Mouse (Mus musculus) embryo, embryonic 11.5 days (tissue): ENCODE measurements around the gene Cd52.
A peak's percentile ranks its signal among the peaks of the same experiment; 100 is the strongest.

Experiments used
- DNase-seq: peaks from one replicate; pipeline ENCODE4 v3.0.0-alpha.2; 2012; ENCODE audit warnings: low read depth, low spot score

The Cd52 gene

GRCm38 (mm10) chr4:134092382-134093288 lies 2.2 kb downstream of the Cd52 start:
- no peak for DNase-seq

GRCm38 (mm10) chr4:134091225-134091529 lies 3.7 kb downstream of the Cd52 start:
- DNase-seq: no peak

- no peak for DNase-seq
Measured at GRCm38 (mm10) chr4:134090521-134091224, 4.2 kb downstream of the Cd52 start.

- no peak for DNase-seq
Measured at GRCm38 (mm10) chr4:134089029-134089428, 5.9 kb downstream of the Cd52 start.

- DNase-seq: no peak
Measured at GRCm38 (mm10) chr4:134087412-134087811, 7.5 kb downstream of the Cd52 start.

GRCm38 (mm10) chr4:134084999-134085398 lies 9.9 kb downstream of the Cd52 start:
- DNase-seq: no peak

- DNase-seq: no peak
Measured at GRCm38 (mm10) chr4:134082460-134082859, 12.4 kb downstream of the Cd52 start.

- peak; percentile 54 for DNase-seq
Measured at GRCm38 (mm10) chr4:134081730-134082386, 13.0 kb downstream of the Cd52 start.

GRCm38 (mm10) chr4:134080674-134081073 lies 14.2 kb downstream of the Cd52 start:
- no peak for DNase-seq

GRCm38 (mm10) chr4:134078694-134079093 lies 16.2 kb downstream of the Cd52 start:
- DNase-seq: peak; percentile 36

- DNase-seq: no peak
Measured at GRCm38 (mm10) chr4:134068793-134069580, 25.9 kb downstream of the Cd52 start.

GRCm38 (mm10) chr4:134067833-134068544 lies 26.9 kb downstream of the Cd52 start:
- no peak for DNase-seq

GRCm38 (mm10) chr4:134067383-134067782 lies 27.5 kb downstream of the Cd52 start:
- DNase-seq: no peak

GRCm38 (mm10) chr4:134065431-134066004 lies 29.4 kb downstream of the Cd52 start:
- no peak for DNase-seq

GRCm38 (mm10) chr4:134062561-134062960 lies 32.3 kb downstream of the Cd52 start:
- DNase-seq: no peak

GRCm38 (mm10) chr4:134061944-134062446 lies 32.9 kb downstream of the Cd52 start:
- no peak for DNase-seq

- no peak for DNase-seq
Measured at GRCm38 (mm10) chr4:134061166-134061830, 33.6 kb downstream of the Cd52 start.

- no peak for DNase-seq
Measured at GRCm38 (mm10) chr4:134060135-134060865, 34.6 kb downstream of the Cd52 start, which contains the start of gene Crybg2. TSS of gene Crybg2 (plus strand) at chr4:134060815.

- no peak for DNase-seq
Measured at GRCm38 (mm10) chr4:134058908-134059307, 36.0 kb downstream of the Cd52 start.
